Mouse (Mus musculus) lung, postnatal 0 days (tissue): ENCODE results near the gene Btbd2. TPM values are rescaled to one million over a fixed set of nuclear protein-coding genes. Genes with fewer than 3 reads are reported as not detected.

Source experiments
- ATAC-seq: fragments of 200-750 bp; cut with Nextera tagmentation; 2 replicates; pipeline ENCODE4 v1.8.0; 2017; ENCODE audit warnings: moderate library complexity
- DNase-seq: peaks from one replicate; pipeline ENCODE4 v3.0.0-alpha.2; 2016; ENCODE audit warnings: low spot score
- H3K27ac ChIP-seq: fragments of 300-500 bp; sonication (generic); 2 replicates; pipeline ENCODE4 v1.5.1; 2014; ENCODE audit warnings: antibody characterized with exemption, mild to moderate bottlenecking, low read length, mixed read lengths
- H3K27me3 ChIP-seq: fragments of 300-500 bp; sonication (generic); replicated peaks from 2 replicates; pipeline ENCODE4 v1.6.1; 2014; ENCODE audit warnings: low read length, mixed read lengths; ENCODE audit not compliant: insufficient read depth
- H3K36me3 ChIP-seq: fragments of 300-500 bp; sonication (generic); 2 replicates; pipeline ENCODE4 v1.6.1; 2014; ENCODE audit warnings: low read length, mixed read lengths; ENCODE audit not compliant: insufficient read depth
- H3K4me1 ChIP-seq: fragments of 300-500 bp; sonication (generic); 2 replicates; pipeline ENCODE4 v1.6.1; 2014; ENCODE audit warnings: antibody characterized with exemption, low read depth, low read length, mixed read lengths; ENCODE audit not compliant: insufficient read depth
- H3K4me2 ChIP-seq: fragments of 300-500 bp; sonication (generic); replicated peaks from 2 replicates; pipeline ENCODE4 v1.6.1; 2014; ENCODE audit warnings: low read depth, mild to moderate bottlenecking, low read length, moderate library complexity, mixed read lengths
- H3K4me3 ChIP-seq: fragments of 300-500 bp; sonication (generic); 2 replicates; pipeline ENCODE4 v1.5.1; 2014; ENCODE audit warnings: low read depth, low read length
- H3K9ac ChIP-seq: fragments of 300-500 bp; sonication (generic); replicated peaks from 2 replicates; pipeline ENCODE4 v1.6.1; 2014; ENCODE audit warnings: low read depth, mild to moderate bottlenecking
- H3K9me3 ChIP-seq: fragments of 300-500 bp; sonication (generic); 2 replicates; pipeline ENCODE4 v1.6.1; 2016; ENCODE audit warnings: low read length, mixed read lengths
- CTCF ChIP-seq: IDR thresholded peaks from 2 replicates; pipeline ENCODE4 v1.5.1; 2016; ENCODE audit warnings: antibody characterized with exemption, mild to moderate bottlenecking
- EP300 ChIP-seq: IDR thresholded peaks from 2 replicates; pipeline ENCODE4 v1.6.1; 2016; ENCODE audit warnings: antibody characterized with exemption, mild to moderate bottlenecking, control low read depth
- WGBS: fragments of 180-500 bp; shearing (Covaris S2); extraction: QIAGEN DNeasy Blood & Tissue Kit; methylation state at CpG from one replicate; pipeline ENCODE4 v1.1.7; 2014; 5-methylcytosine and 5-hydroxymethylcytosine counted together
- polyA plus RNA-seq: library from polyadenylated mRNA; unstranded; fragments of >200 nt; fragmentation: Nextera tagmentation; extraction: Ambion mirVana; gene quantifications from 2 replicates; pipeline ENCODE4 v1.2.1, GENCODE M21; 2015

Gene Btbd2
- polyA plus RNA-seq, 1 experiment from 2014 or later, result 42.9 TPM

DNA sequence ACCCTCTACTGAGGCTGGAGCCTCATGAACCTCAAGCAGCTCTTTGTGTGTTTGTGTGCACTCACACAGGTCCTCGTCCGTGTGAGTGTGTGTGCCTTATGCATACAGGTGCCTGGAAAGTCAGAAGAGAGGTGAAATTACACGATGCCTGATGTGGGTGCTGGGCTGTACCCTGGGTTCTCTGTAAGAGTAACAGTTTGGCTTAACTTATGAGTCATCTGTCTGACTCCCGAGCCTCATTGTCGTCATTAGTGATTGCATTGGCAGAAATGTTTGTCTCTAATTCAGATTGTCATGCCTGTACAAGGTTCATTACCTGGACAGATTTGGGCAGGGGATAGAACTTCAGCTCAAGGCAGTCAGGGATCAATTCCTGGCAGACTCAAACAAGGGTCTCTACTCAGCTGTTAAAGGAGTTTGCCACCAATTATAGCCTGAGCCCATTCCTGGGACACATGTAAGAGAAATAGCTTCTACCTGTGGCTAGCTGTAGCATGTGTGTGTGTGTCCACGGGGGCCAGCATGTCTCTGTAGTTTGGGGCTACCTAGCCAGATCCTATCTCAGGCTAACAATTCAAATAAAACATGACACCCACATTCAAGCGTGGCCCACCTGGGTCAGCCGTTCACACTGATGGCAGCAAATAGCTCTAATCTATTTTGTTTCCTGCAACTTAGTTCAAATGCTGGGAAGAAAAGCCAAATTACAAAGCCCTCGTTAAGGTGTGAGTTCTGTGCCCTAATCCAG lies 20.4 kb upstream of the Btbd2 start:
- Histone ChIP-seq H3K27me3 (no peaks in the 10 kb centered on the region), H3K36me3 (peaks cover 6% of the 10 kb centered on the region), H3K9me3 (no peaks in the 10 kb centered on the region), H3K27ac (peak overlapping the region; percentile 100), H3K9ac (peak overlapping the region; percentile 81), H3K4me1 (peaks cover 43% of the 10 kb centered on the region), H3K4me3 (peak overlapping the region; percentile 47), H3K4me2 (peak overlapping the region; percentile 78)
- ATAC-seq (peak; percentile 8), DNase-seq (peak; percentile 92)
- 14% methylated on average over 9 of the region's 9 CpGs for WGBS
- peak; percentile 78 for TF ChIP-seq EP300
- no peak for TF ChIP-seq CTCF

DNA sequence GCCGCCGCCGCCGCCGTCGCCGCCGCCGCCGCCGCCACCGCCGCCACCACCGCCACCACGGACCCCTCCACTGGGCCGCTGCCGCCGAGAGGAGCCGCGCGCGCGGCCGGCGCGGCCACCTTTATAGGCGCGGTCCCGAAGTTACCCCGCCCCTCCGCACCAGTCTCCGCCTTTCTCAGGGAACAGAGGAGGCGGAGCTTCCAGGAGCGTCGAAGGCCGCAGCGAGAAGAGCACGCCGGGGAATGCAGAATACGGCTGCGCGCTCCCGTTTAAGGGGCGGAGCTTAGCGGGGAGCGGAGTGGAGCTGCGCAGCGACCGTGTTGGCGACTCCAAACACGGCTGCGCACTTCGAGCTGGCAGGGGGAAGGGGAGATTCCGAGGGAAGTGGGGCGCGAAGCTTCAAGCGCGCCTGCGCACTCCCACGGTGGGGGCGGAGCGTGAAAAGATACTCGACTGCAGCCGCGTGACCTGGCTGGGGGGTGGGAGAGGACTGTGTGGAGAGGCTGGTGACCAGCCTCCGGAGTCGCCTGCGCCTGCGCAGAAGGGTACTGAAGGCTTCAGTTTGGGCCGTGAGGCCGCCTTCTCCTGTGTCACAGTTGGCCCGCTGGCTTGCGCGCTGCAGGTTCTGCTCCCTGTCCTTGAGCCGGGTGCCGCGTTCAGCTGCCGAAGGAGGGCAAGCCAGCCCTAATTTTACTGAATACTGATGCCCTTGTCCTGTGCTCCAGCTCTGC lies 19.5 kb upstream of the Btbd2 start:
- no peaks in the 10 kb centered on the region for H3K27me3 ChIP-seq
- H3K4me1 ChIP-seq, result peaks cover 44% of the 10 kb centered on the region
- TF ChIP-seq CTCF (no peak), EP300 (no peak)
- WGBS, result 2% methylated on average over 46 of the region's 78 CpGs
- DNase-seq (peak; percentile 100), ATAC-seq (peak; percentile 84)
- H3K9ac ChIP-seq, result peak overlapping the region; percentile 98
- peak overlapping the region; percentile 82 for H3K4me3 ChIP-seq
- peak overlapping the region; percentile 81 for H3K4me2 ChIP-seq
- H3K27ac ChIP-seq, result peak overlapping the region; percentile 100
- H3K36me3 ChIP-seq, result peaks cover 15% of the 10 kb centered on the region
- H3K9me3 ChIP-seq, result no peaks in the 10 kb centered on the region

DNA sequence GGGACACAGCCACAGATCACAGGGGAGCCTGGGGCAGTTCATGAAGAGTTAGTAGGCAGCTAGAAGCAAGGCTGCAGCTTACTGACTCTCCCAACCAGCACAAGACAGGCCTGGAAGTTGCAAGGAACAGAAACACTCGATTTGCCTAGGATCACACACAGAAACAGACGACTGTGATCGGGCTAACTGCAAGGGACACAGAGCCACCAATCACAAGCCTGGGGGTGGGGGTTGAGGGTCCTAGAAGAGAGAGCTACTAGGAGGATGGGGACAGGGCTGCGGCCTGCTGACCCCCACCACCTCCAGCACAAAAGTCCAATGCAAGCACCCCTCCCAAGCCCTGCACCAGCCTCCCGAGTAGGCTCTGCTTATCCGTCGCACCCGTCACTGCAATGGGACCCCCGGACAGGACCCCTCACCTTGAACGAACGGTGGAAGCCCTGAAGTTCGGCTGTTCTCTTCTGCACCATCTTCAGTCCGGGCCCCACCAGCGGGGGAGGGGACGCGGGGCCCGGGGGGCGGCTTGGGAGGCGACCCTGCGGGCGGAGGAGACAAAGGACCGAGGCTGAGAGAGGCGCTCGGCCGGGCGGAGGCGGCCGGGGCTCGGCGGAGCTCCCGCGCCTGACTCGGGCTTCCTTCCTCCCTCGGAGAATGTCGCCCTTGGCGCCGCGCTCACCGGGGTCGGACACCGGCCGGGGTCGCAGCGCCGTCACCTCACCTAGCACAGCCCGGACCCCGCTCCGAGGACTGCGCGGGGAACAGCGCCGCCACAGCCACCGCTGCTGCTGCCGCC lies 18.7 kb upstream of the Btbd2 start:
- Histone ChIP-seq H3K4me3 (peak overlapping the region; percentile 82), H3K27me3 (no peaks in the 10 kb centered on the region), H3K36me3 (peaks cover 23% of the 10 kb centered on the region), H3K4me2 (peak overlapping the region; percentile 81), H3K4me1 (peaks cover 44% of the 10 kb centered on the region), H3K27ac (peak overlapping the region; percentile 92), H3K9ac (peak overlapping the region; percentile 98), H3K9me3 (no peaks in the 10 kb centered on the region)
- TF ChIP-seq CTCF (no peak), EP300 (no peak)
- DNase-seq, result no peak
- no peak for ATAC-seq
- WGBS, result under 1% methylated on average over 45 of the region's 54 CpGs

DNA sequence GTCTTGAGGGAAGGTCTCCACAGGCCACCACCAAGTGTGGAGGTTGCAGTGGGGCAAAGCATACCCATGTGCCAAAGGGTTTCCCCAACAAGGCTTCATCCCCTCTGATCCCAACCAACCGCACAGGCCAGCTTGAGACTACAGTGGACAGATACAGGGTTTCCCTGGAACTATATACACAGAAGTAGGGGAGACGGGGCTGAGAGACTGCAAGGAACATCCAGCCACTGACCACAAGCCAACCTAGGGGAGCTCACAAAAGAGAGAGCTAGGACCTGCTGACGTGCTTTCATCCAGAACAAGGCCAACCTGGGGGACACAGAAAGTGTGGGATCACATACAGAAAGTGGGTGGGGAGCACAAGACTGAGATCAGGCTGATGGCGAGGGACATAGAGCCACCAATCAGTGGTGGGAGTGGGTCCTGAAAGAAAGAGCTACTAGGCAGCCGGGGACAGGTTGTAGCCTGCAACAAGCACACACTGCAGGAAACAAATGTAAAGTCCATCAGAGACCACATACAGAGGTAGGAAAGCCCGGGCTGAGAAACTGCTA lies 18.1 kb upstream of the Btbd2 start:
- ATAC-seq (no peak), DNase-seq (no peak)
- Histone ChIP-seq H3K9ac (peak overlapping the region; percentile 98), H3K4me3 (peak overlapping the region; percentile 82), H3K36me3 (peaks cover 24% of the 10 kb centered on the region), H3K27me3 (no peaks in the 10 kb centered on the region), H3K4me1 (peaks cover 43% of the 10 kb centered on the region), H3K4me2 (peak overlapping the region; percentile 81), H3K9me3 (no peaks in the 10 kb centered on the region), H3K27ac (peak overlapping the region; percentile 92)
- TF ChIP-seq CTCF (no peak), EP300 (no peak)
- WGBS, result 4% methylated on average over 6 of the region's 6 CpGs

DNA sequence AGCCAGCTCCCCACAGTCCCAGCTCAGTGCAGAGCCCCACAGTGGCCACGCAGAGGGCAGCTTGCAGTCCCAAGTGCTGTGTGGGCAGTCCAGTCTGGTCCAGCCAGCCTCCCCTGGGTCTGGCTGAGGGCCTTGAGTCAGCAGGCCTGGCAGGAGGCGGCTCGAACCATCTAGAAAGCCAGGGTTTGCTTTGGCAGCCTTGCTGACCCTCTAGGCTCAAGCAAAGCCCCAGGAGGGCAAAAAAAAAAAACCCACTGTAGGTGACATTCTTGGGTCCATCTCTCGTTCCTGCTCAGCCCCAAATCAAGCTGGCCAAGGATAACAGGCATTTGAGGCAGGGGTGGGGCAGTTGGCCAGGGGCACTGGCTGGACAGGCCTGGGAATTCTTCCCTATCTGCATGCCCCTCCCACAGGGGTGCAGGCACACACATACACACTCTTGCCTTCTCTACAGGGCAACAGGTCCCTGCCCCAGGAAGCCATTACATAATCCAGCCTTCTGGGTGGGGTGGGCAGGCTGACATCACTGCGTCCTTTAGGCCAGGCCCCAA lies 17.4 kb upstream of the Btbd2 start:
- TF ChIP-seq EP300 (no peak), CTCF (no peak)
- H3K4me3 ChIP-seq, result peak overlapping the region; percentile 82
- no peaks in the 10 kb centered on the region for H3K27me3 ChIP-seq
- peak overlapping the region; percentile 81 for H3K4me2 ChIP-seq
- peak; percentile 62 for DNase-seq
- H3K27ac ChIP-seq, result peak overlapping the region; percentile 92
- H3K9me3 ChIP-seq, result no peaks in the 10 kb centered on the region
- peaks cover 37% of the 10 kb centered on the region for H3K4me1 ChIP-seq
- H3K36me3 ChIP-seq, result peaks cover 31% of the 10 kb centered on the region
- WGBS, result 43% methylated on average over 5 of the region's 5 CpGs
- no peak for ATAC-seq
- H3K9ac ChIP-seq, result peak overlapping the region; percentile 98
